Mouse (Mus musculus): ENCODE measurements around the gene Gm9936.
A peak's percentile ranks its signal among the peaks of the same experiment; 100 is the strongest.
"Not testable (repeated sequence)": the region's sequence is repeated elsewhere in the genome, so short reads cannot be mapped to it uniquely, and the experiment has no call there.

Gene Gm9936

DNA sequence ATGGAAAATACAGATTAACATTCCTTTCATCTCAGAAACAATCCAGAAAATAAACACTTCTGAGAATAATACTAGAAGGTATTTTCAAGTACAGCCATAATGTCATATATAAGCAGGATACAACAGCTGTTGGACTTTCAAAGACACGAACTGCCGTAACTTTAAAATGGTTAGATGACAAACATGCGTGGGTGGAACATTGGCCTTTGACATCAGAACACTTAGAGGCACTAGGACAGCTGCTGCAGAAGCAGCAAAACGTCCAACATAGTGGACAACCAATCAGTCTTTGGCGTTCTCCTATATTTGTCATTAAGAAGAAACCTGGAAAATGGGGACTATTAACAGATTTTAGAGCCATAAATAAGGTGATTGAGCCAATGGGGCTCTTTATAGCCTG is 18.0 kb downstream of the Gm9936 start:
- not testable (repeated sequence) for DNase-seq (ENCODE audit: low spot score in 2 of 2)

DNA sequence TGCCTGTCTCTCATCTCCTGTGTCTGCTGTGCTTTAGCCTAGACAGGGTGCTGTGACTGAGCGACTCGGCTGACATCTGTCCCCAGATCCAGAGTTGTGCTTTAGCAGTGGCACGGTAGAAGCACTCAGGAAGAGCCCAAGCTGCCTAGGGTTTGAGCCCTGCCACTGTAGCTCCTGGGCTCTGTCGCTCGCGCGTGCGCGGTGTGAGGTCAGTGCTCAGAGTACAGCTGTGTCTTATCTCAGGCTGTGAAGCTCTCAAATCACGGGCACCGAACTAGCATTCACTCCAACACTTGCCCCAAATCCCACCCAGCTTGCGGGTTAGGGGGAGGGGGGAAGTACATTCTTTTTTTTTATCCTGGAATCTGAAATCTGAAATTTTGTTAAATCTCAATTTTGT is 21.6 kb downstream of the Gm9936 start:
- DNase-seq (ENCODE audit: low spot score in 2 of 2) = no peak

DNA sequence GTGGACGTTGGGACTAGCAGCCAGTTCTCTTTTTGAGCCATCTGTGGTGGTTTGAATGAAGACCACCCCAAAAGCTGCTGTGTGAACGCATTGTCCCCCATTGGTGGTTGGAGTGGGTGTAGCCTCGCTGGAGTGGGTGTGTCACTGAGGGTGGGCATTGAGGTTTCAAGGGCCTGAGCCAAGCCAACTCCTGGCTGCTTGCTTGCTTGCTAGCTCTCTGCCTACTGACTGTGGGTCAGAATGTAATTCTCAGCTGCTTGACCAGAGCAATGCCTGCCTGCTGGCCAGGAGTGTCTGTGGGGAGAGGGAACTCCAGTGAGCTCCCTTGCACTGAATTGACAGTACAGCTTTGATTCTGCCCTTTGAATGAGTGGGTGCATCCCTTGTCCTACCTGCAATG is 28.7 kb downstream of the Gm9936 start:
- no peak for DNase-seq (ENCODE audit: low spot score in 2 of 2)

DNA sequence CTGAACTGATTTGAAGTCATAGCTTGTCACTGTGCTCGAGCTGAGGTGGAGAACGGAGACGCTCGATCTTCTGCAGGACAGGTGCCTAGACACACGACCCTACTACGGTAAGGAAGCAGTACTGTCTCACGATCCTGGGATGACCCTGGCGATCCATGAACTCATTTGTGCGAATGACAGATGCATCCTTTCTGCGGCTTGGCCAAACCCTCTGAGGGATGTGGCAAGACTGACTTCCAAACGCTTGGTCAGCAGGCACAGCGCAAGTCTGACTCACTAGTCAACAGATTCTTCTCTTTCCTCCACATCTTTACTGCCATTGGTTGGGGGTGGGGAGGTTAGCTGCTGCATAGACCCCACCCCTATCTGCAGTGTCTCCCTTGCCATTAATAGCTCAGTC is 31.1 kb downstream of the Gm9936 start:
- no peak for DNase-seq (ENCODE audit: low spot score in 2 of 2)

DNA sequence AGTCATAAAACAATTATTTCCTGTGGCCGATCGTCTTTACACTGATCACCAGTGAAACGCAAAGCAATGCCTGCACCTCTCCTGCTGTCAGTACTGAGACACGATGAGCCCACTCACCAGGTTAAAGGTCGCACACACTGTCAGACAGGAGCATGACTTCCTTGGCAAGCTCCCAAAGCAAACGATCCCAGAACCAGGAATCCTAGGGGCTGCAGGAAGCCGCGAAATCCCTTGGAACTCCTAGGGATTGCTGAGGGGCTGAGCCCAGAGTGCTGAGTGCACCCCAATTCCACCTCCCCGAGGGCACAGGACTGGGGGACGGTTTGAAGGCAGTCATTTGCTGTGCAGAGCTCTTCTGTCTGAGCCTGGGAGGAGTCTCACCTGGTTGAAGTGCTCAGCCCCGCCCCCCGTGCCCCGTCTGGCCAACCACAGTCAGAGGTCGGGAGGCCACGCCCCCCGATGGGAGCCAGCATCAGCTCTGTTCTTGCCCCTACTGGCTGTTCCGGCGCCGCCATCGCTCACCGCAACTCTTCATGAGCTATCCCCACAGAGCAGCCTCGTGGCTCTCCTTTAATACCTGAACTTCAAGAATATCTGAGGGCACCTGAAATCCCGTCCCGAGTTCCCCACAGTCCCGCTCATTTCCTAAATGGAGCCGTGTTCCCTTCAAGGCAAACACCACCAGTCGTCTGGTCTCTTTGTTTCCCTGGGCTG is 32.3 kb downstream of the Gm9936 start:
- peak in 1 of 2 experiments; percentile 29 for DNase-seq (ENCODE audit: low spot score in 2 of 2)

DNA sequence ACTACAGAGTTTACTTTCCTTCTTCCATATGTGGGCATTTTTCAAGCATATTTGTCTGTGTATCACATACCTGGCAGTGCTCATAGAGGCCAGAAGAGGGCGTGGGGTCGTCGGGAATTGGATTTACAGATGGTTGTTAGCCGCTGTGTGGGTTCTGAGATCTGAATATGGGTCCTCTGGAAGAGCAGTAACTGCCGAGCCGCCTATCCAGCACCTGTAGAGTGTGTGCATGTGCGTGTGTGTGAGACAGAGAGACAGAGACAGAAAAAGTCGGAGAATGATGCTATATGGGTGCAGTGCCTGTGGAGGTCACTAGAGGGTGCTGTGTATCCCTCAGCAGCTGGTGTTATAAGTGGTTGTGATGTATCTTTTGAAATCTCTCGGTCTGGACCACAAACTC is 34.3 kb downstream of the Gm9936 start:
- DNase-seq (ENCODE audit: low spot score in 2 of 2) = no peak

DNA sequence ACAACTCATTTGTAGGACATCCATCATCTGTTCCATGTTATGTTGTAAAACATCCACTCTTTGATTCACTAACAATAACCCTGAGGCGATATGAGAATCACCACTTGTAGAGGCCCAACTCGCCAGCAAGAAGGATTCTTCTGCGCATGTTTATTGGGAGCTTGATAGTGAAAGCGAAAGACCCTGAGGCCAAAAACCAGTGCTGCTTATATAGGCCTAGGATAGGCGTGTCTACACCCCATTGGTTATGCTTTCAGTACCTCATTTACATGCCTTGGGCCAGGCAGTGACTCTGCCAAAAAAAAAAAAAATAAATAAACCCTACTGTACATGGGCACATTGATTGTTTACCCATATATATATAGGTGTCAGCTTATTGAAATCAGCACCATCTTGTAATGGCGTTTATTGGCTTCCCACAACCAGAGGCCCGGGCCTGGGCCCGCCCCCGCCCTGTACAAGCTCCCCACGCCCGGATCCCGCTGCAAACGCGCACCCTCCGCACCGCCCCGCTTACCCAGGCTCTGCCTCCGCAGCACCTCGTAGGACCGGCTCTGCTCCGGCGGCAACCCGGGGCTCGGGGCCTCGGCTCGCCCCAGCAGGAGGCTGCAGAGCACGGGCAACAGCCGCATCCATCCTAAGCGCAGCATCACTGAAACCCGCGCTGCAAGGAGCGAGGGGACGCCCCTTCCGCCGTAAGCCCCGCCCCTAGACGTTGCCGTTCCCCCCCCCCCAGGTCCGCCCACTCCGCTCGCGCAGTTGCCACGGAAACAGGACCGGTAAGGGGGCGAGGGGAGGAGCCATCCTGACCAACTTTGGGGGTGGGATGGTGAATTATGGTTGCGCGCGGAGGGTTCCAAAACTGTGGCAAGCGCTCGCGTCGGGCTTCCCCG is 35.4 kb downstream of the Gm9936 start, which contains the start of gene 1500011B03Rik:
1500011B03Rik (minus strand) TSS at position 673 of the 893 bp plus-strand sequence.
- DNase-seq (ENCODE audit: low spot score in 2 of 2) = peak in 1 of 2 experiments; percentile 53

DNA sequence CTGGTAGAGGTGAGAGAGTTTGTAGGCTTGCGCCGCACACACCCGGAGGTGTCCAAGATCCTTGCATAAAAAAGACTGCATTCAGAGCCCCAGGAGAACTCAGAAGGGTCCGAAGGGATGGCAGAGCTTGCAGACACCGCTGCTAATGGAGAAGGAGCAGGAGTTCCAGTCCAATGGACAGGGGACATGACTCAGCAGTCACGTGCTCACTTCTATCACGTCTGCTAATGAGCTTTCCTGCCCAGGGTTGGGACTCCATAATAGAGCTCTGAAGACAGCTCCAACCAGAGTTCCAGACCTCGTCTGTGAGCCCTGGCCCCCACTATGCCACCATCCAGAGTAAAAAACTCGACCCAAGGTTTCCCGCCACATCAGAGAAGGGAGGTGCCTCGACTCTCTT is 40.4 kb downstream of the Gm9936 start:
- no peak for DNase-seq (ENCODE audit: low spot score in 2 of 2)

DNA sequence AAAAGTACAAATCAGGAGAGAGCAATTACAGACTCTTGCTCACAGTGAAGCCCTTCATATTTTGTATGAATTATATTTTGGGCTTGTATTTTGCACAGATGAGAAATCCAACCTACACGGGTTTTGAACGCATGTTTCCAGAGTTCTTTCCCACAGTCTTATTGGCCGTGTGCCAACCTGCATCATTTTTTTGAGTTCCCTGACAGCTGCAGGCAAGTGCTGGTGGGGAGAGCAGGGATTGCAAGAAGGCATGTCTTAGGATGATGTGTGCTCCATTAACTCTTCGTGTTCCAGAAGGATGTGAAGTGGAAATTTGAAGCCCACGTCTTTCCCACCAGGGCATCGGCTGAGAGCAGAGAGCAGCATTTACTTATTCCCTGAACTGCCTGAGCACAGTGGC is 41.9 kb downstream of the Gm9936 start:
- no peak for DNase-seq (ENCODE audit: low spot score in 2 of 2)

DNA sequence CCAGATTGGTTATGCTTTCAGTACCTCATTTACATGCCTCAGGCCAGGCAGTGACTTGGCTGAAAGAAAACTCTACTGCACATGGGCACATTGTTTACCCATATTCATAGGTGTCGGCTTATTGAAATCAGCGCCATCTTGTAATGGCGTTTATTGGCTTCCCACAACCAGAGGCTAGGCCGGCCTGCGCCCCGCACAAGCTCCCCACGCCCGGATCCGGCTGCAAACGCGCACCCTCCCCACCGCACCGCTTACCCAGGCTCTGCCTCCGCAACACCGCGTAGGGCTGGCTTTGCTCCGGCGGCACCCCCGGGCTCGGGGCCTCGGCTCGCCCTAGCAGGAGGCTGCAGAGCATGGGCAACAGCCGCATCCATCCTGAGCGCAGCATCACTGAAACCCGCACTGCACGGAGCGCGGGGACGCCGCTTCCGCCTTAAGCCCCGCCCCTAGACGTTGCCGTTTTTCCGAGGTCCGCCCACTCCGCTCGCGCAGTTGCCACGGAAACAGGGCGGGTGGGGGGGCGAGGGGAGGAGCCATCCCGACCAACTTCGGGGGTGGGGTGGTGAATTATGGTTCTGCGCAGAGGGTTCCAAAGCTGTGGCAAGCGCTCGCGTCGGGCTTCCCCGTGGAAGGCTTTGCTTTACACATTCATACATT is 44.8 kb downstream of the Gm9936 start:
- DNase-seq (ENCODE audit: low spot score in 2 of 2) = peak; percentile 79 to 82

DNA sequence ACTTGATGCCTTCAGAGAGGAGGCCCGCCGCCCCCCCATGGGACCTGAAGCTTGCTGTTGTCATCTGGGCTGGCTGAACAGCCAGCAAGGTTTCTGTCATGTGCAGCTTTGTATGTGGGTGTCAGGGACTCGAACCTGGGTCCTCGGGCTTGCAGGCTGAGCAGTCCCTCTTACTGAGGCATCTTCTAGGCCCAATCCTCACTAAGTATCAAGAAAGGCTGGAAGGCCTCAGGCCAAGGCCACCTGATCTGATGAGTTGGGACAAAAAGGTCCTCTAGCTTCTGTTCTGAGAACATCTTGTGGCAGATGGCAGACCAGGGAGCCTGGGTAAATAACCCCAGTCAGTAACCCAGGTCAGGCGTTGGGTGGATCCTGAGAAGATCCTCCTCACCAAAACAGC is 48.7 kb downstream of the Gm9936 start:
- DNase-seq (ENCODE audit: low spot score in 2 of 2) = no peak

DNA sequence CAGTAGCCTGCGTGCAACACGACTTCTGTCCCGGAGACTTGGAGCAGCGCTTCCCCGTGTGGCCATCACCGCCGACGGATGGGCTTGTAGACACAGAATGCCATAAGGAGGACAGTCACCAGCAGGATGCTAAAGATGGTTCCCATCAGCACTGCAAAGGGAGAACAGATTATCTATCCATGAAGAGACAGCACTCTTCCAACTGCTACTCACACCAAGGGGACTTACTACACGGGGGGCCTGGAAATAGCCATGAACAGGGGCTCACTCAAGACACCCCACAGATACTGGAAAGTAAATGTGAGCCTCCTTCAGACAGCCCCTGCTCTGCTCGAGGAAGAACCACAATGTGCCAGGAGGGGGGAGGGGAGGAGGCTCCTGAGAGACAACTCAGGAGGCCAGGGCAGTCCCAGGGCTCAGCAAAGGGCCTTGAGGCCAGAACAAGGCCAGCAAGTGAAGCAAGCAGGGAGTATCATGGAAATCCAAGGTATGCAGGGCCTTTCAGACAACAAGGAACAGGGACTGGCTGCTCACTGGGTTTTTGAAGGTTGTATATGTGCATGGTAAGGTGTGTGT is 49.2 kb downstream of the Gm9936 start:
- no peak for DNase-seq (ENCODE audit: low spot score in 2 of 2)

DNA sequence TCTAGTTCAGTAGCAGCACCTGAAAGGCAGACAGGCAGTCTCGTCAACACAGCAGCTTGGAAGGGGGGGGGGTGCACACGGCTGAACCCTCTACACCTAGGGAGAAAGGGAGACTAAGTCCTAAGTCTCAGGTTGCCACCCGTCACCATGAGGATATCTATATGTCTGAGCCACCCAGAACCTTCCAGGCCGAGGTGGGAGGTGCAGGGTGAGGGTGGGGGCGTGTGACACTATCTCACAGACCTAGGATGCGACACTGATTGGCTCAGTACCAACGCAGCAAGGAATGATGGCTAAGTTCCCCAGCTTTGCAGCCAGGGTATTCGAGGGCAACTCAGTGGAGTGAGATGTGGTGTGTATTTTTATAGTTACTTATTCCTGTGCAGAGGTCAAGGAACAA is 50.1 kb downstream of the Gm9936 start:
- no peak for DNase-seq (ENCODE audit: low spot score in 2 of 2)

DNA sequence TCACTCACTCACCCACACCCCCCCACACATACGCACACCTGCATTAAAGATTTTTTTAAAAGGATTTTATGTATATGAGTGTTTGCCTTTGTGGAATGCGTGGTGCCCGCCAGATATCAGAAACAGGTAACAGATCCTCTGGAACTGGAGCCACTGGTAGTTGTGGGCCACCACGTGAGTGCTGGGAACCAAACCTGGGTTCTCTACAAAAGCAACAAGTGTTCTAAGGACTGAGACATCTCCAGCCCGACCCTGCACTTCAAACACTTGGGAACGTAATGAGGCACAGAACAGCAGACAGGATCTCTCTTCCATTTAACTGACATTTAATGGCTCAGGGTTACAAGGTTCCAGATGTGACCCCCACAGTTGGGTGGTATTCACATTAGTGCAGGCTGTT is 50.6 kb downstream of the Gm9936 start:
- no peak for DNase-seq (ENCODE audit: low spot score in 2 of 2)

DNA sequence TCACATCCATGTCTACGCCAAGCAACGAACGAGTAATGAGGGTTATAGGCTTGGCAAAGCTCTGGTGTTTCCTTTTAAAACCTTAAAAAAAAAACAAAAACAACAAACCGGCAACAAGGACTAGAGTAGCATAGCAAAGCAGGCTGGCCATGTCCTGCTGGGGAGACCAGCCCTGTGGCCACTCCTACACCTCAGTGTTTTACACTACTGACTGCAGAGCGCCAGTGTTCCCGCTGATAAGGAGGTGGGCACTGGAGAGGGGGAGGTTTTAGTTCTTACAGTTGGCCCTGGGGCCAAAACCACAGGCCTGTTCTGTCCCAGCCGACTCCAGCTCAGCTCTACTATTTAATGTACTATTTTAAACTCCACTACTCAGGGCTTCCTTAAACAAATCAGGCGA is 51.0 kb downstream of the Gm9936 start:
- DNase-seq (ENCODE audit: low spot score in 2 of 2) = no peak

DNA sequence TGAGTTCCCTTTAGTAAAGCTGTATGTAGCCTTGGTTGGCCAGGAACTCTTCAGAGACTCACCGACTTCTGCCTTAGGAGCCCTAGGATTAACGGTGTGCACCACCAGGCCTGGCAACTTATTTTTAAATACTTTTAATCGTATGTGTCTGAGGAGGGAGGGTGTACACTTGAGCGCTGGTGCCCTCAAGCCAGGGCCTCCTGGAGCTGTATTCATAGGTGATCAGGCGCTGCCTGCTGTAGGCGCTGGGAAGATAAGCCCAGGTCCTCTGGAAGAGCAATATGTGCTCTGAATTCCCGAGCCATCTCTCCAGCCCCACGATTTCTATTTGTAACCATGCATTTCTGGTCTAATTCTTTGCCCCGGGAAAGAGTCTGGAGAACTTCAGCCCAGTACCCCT is 51.4 kb downstream of the Gm9936 start:
- DNase-seq (ENCODE audit: low spot score in 2 of 2) = no peak

DNA sequence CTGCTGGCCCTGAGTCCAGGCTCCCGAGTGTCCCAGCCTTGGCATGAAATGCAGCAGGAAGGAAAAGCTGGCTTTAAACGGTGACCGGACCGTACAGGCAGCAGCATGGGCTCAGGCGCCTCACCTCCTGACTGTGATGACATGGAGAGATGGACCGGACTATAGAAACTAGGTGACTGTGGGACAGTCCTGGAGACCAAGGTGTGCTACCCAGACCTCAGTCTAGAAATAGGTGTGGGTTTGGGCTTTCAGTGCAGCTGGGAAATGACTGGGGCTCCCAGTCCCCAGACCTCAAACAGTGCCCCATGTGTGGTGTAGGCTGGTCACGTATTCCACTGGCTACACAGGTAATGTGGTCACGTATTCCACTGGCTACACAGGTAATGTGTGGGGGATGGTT is 51.8 kb downstream of the Gm9936 start:
- DNase-seq (ENCODE audit: low spot score in 2 of 2) = no peak
